Mouse (Mus musculus): ENCODE data around the gene Mylk2.

Mylk2 gene

DNA sequence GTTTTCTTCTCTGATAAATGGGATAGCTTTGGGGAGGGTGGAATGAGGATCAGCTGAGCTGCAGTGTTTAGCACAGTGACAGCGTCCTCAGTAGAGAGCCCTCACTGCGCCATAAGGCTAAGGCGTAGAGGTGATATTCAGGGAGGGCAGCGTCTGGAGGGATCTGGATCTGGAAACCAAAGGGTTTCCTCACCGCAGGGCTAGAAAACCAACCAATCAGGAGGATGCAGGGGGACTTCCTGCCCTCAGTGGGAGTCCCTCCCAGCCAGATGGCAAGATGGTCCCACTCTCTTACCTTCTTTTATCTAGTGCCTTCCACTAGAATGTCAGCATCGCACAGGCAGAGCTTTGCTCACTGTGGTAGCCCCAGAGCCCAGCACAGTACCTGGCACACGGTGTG, 30.6 kb downstream of the Mylk2 start:
- DNase-seq (ENCODE audit: extremely low read depth, insufficient read length, low spot score), result no peak

DNA sequence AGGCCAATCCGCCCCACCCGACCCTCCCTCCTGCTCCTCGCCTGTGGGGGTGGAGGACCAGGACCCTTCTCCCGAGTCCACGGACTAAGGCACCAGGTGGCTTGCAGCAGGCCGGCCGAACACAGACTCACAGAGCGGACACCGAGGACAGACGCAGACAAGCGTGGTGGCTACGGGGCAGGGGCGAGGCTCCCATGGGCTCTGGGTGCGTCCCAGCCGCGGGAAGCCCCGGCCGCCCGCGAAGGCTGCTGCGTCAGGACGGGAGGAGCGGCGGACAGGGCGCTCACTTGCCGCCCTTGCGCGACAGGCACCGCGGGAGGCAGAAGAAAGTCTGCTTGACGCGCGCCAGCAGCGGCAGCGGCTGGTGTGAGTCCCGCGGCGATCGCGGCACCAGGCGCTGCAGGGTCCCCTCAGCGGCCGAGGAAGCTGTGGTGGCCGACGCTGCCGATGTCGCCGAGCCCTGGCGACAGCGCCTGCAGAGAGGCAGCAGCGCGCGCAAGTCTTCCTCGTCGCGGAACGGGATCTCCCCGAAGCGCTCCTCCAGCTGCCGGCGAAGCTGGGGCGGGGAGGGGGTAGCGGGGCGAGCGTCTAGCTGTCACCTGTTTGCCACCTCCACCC, 31.9 kb downstream of the Mylk2 start:
- DNase-seq (ENCODE audit: extremely low read depth, insufficient read length, low spot score), result no peak

DNA sequence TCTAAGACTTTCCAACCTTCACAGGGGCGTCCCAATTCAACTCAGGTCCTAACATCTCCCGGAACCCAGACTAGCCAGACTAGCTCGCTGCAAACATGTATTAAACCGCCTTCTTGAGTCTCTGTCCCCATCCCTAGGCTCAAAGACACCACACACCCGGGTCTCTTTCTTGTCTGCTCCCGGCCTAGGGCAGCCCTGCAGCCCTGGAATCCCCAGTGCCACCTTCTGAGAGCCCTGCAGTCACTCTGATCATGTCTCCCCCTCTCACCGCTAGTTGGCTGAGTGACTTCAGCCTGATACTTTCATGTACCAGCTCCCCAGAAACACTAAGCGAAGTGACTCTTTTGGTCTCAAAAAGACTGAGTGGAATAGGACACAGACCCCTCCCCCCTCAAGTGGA, 32.4 kb downstream of the Mylk2 start:
- DNase-seq (ENCODE audit: extremely low read depth, insufficient read length, low spot score), result no peak

DNA sequence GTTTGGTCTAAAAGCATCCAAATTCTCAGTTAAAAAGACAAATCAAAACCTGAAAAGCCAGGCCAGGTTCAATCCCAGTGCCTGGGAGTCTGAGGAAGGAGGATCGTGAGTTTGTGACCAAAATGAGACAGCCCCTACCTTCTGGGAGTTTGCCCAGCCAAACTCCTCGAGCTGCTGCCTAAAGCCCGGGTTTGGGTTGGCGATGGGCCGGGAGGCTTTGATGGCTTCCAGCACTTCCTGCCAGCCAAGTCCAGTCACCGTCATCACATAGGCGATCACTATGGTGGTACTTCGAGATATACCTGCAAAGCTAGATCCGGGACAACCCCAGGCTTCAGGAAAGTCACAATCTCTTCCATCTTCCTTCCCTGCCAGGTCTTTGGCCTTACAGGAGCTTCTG, 32.9 kb downstream of the Mylk2 start:
- no peak for DNase-seq (ENCODE audit: extremely low read depth, insufficient read length, low spot score)

DNA sequence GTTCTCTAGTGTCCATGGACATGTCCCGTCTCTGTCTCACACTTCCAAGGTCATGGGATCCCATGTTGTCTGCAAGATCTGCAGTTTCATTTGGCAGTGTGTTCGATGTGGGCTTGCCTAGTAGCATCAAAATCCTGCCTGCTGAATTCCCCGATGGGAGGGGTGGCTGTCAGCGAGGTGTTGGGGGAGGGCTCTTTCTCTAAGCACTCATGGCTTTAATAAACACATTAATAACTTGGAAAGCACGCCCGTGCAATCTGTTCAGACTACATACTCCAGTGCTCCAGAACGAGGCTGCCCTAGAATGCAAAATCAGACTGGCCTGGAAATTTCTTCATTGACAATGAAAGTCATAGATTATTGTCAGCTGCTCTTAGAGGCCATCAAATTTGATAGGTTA, 35.9 kb downstream of the Mylk2 start:
- DNase-seq (ENCODE audit: extremely low read depth, insufficient read length, low spot score), result no peak

DNA sequence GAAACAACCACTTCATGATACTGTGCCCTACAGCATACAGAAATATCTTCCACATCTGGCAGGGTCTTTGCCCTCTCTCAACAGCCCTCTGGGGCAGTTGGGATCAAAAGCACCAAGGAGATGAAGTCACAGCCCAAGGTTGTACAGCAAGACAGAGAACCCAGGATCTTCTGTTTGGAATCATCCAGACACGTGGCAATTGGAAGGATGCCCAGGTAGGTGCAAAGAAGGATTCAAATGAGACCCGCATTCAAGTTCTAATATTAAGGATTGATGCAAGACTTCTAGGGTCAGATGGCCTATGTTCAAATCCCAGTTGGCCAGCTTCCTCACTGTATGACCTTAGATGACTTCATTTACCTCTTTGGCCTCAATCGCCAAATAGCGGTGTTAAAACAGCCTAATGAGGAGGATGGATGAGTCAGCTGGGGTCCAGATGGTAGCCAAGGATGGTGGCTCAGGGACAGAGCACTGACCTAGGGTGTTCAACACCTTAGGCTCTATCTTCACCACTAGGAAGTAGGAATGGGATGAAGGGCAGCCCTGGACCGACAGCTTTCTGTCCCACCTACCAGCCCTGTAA, 37.4 kb downstream of the Mylk2 start:
- DNase-seq (ENCODE audit: extremely low read depth, insufficient read length, low spot score), result no peak

DNA sequence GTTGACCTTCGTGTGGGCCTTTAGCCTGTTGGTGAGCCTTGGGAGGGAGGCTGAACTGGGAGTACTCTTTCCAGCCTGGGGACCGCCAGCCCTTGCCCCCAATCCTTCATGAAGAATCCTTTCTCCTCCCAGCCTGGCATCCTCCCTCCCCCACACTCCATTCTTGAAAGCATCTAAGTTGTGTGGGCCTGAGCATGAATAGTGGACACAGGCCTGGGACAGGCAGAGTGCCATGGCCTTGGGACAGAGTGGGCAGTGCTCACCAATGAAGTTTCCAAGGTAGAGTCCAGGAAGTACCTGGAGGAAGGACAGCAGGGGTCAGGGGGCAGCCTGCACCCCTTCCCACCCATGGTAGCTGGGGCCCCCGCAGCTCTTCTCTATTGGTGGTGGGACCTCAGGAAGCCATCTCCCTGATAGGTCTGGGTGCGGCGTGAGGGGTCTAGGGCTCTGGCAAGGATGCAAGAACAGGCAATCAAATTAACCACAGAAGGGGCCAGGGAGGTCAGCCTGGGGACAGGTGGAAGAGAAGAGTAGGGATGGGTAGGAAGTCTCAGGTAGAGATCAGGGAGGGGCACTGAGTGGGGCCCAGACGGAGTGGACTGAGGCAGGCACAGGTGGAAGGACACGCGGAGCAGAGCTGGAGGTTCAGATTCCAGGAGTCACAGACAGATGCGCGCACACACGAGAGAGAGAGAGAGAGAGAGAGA, 39.4 kb downstream of the Mylk2 start:
- no peak for DNase-seq (ENCODE audit: extremely low read depth, insufficient read length, low spot score)

DNA sequence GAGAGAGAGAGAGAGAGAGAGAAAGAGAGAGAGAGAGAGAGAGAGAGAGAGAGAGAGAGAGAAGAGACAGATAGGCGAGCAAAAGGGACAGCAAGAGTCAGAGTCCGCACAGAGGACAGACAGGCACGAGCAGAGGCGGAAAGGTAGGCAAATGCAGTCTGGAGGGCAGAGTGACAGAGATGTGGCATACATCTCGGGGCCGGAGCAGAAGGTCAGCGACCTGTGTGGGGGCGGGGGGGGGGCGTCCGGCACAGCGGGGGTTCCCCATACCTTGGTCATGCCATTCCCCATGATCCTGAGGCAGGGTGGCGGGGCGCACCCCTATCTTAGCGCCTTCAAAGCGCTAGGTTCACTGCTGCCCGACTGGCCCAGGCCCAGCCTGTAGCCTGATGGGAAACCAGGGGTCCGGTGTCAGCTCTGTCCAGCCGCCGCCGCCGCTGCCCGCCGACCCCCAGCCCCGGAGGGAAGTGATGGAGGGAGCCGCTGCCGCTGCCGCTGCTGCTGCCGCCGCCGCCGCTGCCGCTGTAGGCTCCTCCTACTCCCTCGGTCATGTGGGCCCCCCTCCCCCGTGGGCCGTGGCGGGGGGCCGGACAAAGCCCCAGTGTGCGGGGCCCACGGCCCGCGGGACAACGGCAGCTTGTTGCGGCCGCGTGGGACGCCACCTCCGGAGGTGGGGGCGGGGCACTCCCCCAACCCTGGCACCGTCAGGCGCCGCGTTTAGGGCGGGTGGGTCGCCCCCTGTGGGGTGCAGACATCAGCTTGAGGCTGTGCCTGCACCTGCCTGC, 40.1 kb downstream of the Mylk2 start, which contains the start of gene Dusp15:
Gene Dusp15, minus strand, starts transcription at position 634 of the 785 bp plus-strand sequence.
- no peak for DNase-seq (ENCODE audit: extremely low read depth, insufficient read length, low spot score)

DNA sequence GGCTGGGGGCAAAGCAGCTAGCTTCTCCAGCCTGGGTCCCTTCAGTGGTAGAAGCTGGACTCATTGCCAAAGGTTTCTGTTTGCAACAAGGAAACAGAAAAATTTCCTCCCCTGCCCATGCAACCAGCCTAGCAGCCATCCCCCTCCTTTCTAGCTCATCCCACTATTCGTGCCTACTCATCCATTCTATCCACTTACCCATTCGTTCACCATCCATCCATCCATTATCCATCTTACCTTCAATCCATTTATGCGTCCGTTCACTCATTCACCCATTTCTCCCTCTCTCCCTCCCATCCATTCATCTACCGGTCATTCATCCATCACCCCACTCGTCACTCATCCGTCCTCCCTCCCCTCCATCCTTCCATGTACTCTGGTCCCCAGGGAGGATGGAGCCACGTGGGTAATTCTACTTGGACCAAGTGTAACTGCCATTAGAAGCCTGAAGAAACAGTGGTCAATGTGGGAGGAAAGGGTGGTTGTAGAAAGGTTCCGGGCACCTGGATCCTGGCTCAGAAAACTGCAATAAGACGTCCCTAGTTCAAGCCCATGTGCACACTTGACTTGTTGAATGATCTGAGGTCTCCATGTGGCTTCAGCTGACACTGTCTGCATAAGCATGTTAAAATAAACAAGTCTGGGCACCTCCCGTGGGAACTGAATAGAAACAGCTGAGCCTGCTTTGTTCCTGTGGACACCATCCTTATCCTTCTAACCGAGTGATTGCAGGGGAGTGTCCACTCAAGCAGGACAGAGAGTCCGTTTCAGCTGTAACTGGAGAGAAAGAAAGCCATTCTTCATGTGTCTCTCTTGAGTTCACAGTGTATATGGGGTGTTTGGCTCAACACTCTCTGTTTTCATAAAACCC, 40.9 kb downstream of the Mylk2 start:
- no peak for DNase-seq (ENCODE audit: extremely low read depth, insufficient read length, low spot score)

DNA sequence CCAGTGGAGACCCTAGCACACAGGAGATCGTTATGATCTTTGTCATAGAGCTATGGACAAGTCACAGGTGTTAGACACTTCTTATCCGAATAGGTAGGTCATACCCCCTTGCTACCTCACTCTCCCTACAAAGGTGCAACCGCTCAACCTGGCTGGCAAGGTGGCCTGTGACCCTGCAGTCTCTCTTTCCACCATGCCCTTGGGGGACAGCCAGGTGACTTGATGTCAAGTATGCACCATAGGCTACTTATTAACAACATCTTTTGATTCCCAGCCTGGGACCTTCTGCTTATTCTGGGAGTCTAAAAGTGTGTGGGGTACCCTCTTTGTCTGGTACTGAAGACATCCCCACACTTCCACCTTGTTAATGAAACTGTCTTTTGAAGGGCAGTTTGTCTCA, 47.0 kb downstream of the Mylk2 start:
- no peak for DNase-seq (ENCODE audit: extremely low read depth, insufficient read length, low spot score)

DNA sequence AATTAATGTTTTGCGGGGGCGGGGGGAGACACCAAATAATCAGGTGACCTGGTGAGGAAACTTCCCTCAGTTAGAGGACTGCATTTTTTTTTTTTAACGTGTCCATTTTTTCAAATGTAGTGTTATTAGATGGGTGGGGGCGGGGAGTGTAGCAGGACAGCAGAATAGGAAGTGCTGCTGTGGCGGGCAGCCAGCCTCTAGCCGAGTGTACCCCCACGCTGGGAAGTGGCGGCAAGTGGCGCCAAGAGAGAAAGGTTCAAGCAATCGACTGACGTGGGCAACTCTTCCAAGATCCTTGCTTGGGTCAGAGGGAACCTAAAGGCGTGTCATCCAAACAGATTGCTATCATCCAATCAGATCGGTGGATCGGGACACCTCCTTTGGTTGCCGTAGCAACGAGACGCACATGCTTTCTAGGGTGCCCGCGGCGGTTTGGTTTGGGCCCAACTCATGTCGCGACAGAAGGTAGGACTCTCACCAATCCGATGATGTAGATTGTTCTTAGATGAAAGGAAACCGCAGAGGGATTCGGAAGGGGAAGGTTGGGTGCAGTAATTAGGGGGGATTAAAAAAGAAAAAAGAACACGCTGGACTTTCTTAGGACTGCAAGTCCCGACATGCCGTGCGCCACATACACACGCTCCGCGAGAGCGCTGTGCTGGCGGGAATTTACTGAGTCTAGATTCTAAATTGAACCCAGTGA, 51.1 kb downstream of the Mylk2 start, which contains the start of gene Ttll9:
Gene Ttll9, plus strand, starts transcription at position 395 of the 703 bp plus-strand sequence.
- no peak for DNase-seq (ENCODE audit: extremely low read depth, insufficient read length, low spot score)

DNA sequence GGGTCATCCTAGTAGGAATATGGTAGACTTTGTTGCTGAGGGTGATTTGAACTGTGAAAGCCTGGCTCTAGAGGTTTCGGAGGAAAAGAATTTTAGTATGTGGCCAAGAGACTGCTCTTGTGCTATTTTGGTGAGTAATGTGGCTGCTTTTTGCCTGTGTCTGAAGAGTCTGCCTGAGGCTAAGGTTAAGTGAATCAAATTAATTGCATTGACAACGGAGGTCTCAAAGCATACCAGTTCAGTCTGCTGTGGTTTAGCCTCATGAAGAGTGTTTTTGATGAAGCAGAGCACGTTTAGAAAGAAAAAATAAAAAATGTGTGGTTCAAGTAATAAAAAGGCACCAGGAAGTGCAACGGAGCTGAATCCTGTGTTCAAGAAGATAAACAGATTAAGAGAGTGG, 54.4 kb downstream of the Mylk2 start:
- DNase-seq (ENCODE audit: extremely low read depth, insufficient read length, low spot score), result no peak

All from 3134 (cell line).